Mouse (Mus musculus) cerebellum, adult 11 months (tissue): Measurements from ENCODE around the gene Uqcrc2.

ENCODE experiments used
- DNase-seq: peaks from one replicate; pipeline ENCODE4 v3.0.0; 2022

Gene Uqcrc2

DNA sequence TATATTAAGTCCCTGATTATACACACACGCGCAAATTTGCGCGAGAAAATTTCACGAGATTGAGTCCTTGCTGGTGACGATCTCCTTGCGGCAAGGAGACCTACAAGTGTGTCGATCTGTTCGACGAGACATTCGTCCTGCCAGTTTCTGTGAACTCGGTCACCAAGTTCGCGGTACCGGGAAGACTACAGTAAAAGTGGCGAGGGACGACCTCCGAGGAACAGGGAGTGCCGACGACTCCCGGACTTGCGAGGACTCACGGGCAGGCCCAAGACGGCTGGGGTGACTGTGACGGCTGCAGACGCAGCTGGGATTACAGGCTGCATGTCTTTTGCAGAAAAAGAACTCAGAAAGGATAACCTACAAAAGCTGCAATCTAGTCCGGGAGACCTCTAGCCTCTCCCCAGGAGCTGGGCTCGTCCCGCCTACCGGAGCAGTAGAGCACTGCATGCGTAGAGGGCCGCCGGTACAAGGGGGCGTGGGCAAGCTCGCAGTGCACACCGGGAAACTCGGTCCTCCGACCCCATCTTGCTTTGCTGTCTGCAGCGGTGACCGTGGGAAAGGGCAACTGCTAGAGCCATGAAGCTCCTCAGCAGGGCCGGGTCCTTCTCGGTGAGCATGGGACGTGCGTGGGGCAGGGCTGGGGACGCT is at the start of gene Uqcrc2:
TSS of gene Uqcrc2 (plus strand) at position 466 of the 651 bp plus-strand sequence.
- DNase-seq, result peak; percentile 76

GRCm38 (mm10) chr7:120597203-120597743 is 37.7 kb upstream of the Uqcrc2 start:
- no peak for DNase-seq

GRCm38 (mm10) chr7:120597744-120598243 is 37.2 kb upstream of the Uqcrc2 start:
- peak; percentile 20 for DNase-seq

DNA sequence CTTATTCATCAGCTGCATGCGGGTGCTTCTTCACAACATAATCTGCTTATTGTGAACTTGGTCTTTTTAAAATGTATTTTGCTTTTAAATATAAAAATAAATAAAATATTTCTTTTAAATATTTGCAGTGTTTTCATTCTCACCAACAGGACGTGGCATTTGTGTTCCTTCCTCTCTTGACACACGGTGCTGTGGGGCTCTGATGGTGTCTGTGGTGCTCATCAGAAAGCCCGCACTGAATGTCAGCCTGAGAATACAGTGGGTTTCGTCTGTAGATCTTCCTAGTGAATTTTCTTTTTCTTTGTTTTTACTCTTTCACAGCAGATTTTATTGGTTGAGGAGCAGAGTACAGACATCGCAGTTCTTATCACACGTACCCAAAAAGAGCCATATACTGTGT is 36.6 kb upstream of the Uqcrc2 start:
- DNase-seq, result no peak

DNA sequence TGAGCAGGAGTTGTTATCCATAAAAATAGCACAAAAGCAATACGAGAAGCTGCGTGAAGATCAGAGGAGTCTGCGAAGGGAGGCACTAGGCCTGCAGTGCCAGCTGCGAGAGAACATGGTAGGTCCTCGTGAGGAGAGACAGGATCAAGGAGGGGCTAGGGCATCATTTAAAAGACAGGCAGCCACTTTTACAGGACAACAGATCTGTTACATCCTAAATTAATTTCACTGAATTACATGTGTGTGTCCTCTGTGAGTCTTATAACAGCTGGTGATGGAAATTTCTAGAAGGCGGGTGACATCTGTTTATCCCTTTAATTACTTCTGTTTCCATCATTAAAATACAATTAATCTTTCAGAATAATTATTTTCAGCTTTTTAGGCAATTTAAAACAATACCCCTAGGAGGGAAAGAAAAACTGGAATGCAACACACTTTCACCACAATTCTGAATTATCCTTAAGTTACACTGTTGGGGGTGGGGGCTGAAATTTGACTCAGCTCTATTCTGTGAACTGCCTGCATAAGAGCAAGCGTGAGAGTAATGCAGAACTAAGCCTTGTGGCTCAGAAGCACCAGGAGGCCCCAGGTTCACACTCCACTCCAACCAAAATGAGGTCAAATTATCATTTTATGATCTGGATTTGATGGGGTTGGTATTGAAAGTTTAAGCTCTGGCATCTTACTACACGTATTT is 14.8 kb upstream of the Uqcrc2 start:
- no peak for DNase-seq

GRCm38 (mm10) chr7:120620841-120621240 is 14.1 kb upstream of the Uqcrc2 start:
- no peak for DNase-seq

DNA sequence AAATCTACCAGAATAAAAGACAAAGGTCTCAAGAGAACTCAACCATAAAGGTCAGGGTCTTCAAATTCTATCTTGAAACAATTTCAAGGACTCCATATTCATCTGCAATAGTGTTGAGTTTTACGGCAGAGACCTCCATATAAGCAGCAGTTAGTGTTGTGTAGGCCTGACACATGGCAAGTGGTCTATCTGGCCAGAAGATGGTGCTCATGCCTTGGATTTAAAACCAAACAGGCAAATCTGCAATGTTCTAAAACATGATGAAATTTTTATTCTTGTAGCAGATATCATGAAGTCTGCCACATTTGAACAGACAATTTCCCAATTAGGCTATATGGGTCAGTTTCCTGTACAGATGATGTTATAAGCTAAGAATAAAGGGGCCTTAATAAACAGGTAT is 2.5 kb upstream of the Uqcrc2 start:
- DNase-seq, result no peak

- no peak for DNase-seq
These were observed 675 bp upstream of the Uqcrc2 start for GRCm38 (mm10) chr7:120634301-120634700.

DNA sequence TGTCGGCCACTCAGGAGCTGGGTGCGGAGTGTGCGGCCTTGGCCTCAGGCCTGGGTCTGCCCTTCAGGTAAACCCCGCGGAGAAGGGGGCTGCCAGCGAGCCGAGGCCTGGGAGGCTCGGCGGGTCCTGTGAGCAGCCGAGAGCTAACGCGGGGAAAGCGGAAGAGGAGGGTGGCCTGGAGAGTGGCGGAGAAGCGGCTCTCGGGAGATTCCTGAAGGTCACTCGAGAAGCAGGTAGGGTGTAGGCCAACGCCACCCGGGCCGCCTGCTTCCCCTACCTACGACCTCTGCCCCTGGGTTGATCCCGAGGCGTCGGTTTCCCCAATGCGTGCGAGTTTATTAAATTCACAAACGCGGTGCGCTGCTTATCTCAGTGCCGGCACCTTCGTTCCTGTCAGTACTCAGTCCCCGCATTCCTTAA is 396 bp downstream of the Uqcrc2 start:
- DNase-seq, result no peak

DNA sequence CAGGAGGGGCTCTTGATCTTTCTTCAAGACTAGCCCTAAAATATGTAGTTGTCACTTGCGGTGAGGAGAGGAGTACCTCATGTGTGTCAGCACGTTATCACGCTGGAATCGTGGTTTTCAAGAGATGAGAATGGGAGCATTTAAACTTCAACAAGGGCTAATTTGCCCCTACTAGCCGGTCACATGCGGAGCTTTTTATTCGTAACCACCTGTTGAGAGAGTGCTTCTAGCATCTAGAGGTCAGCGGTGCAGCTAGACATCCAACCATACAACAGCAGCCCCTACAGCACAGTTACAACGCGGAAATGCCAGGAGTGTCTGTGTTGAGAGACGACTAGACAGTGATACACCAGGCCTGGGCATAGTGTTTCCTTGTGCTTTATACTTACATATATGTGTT is 845 bp downstream of the Uqcrc2 start:
- no peak for DNase-seq

- DNase-seq, result no peak
These were observed 8.2 kb downstream of the Uqcrc2 start for GRCm38 (mm10) chr7:120643217-120643616.

DNA sequence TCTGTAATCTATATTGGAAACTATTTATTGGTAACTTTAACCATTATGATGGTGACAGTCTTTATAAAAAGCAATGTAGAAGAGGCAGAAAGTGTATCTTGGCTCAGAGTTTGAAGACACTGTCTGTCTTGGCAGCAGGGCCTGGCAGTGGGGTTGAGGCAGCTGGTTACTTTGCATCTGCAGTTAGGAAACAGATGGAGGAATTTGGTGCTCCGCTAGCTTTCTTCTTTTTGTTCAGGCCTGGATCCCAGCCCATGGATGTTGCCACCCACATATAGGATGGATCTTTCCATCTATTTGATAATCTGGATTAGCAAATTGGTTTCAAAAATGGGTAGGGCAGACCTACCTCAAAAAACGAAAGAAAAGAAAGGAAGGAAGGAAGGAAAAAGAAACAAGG is 12.9 kb downstream of the Uqcrc2 start:
- no peak for DNase-seq

DNA sequence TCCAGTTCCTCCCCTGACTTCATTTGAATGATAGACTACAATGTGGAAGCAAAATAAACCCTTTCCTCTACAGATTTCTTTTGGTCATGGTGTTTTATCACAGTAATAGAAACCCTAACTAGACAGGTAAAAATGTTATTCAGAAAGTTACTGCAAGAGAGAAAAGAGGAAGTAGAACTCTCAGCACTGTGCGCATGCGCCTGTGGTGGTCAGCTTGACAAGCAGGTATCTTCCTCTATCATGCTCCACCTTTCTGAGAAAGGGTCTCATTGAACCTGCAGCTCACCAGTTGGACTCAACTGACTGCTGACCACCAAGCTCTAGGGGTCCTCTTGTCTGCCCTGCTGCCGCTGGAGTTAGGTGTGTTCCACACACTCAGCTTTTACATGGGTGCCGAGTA is 27.1 kb downstream of the Uqcrc2 start:
- DNase-seq, result no peak

- peak; percentile 53 for DNase-seq
These were observed 35.3 kb downstream of the Uqcrc2 start, which contains the start of gene Pdzd9 for GRCm38 (mm10) chr7:120670153-120670875. TSS of gene Pdzd9 (minus strand) at chr7:120670343.

GRCm38 (mm10) chr7:120671271-120671670 is 36.3 kb downstream of the Uqcrc2 start:
- DNase-seq, result no peak

DNA sequence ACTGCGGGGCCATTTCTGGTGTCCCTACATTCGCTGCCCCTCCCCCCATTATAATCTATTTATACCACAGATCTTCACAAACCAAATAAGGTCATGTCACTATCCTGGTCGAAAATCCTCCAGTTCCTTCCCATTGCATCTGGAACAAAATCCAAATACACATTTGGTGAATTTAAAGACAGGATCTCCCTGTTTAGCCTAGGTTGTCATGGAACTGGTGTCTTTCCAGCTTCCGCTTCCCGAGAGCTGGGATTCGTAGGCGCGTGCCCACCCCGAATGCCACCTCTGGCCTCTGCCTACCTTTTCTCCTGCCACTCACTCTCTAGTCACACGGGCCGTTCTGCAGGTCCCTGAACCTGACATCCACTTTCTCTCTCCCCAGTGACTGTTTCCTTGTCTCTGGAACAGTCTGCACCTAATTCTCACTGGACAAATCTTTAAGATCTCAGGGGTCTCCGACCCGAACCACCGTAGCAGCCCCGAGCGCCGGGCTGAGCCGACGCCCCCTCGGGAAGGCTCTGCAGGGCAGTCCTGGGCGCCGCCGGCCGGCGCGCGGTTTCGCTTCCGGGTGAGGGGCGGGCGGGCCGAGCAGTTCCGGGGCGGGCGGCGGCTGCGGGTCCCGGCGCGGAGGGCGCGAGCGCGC is 42.1 kb downstream of the Uqcrc2 start, which contains the start of gene Mosmo:
TSS of gene Mosmo (plus strand) at position 618 of the 643 bp plus-strand sequence.
- peak; percentile 64 for DNase-seq

DNA sequence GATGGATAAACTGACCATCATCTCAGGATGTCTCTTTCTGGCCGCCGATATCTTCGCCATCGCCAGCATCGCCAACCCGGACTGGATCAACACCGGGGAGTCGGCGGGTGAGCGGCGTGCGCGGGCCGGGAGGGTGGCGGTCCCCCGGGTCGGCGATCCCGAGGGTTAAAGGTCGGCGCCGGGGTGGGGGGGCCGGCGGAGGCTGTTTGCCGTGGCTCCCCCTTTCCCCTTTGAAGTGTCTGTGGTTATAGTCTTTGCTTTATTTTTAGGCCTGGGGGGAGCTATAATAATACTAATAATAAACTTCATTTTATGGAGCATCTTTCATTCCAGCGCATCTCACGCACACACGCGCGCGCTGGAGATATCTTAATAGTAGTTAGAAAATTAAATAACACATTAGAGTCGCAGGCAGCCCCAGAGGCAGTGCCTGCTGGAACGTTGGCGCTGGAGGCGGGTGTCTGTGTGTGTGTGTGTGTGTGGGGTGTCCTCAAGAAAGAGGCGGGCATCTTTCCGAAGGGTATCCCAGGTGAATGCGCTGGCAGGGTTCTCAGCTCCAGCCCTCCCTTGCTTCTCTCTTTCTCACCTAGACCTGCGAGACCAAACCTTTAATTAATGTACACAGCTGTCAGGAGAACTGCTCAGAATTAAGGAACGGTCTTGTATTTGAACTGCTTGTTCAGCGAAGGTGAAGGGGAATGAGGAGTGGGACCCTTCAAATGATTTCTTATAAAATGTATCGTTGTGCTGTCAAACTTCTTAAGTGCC is 43.0 kb downstream of the Uqcrc2 start:
- peak; percentile 45 for DNase-seq

DNA sequence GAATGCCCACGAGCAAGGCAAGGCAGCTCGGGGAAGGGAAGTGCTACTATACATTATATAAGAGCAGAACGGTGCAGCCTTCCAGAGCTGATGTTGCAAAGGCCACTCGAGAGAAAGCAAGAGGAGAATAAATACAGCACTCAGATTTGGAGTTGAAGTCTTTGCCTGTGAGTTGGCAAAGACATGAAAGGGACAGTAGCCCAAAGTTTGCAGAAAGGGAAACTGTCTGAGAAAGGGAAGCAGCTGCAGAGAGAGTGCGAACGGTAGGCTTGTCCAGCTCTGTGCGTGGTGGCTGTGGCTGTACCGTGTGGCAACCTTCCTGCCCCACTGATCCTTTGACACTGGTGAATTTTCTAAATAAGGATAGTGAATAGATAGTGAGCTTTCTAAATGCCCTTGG is 44.0 kb downstream of the Uqcrc2 start:
- no peak for DNase-seq

- DNase-seq, result no peak
These were observed 47.0 kb downstream of the Uqcrc2 start for GRCm38 (mm10) chr7:120682002-120682401.

DNA sequence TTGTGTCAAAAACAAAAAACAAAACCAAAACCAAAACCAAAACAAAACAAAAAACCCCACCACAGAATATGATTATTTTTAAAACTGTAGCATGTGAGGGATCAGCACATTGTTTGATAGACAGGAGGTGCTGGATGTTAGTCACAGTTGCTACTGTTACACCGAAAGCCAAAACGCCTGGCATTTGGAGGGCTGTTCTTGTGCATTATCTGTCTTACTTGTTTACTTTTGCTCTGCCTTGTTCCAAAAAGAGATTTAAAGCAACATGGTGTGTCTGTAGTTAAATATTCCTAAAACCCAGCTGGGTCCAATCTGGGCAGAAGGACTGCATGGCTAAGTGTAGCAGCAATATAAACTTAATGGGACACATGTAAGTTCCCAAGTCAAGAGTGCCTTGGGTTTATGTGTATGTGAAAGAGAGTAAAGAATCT is 49.8 kb downstream of the Uqcrc2 start:
- no peak for DNase-seq

GRCm38 (mm10) chr7:120685227-120685626 is 50.3 kb downstream of the Uqcrc2 start:
- DNase-seq, result no peak

DNA sequence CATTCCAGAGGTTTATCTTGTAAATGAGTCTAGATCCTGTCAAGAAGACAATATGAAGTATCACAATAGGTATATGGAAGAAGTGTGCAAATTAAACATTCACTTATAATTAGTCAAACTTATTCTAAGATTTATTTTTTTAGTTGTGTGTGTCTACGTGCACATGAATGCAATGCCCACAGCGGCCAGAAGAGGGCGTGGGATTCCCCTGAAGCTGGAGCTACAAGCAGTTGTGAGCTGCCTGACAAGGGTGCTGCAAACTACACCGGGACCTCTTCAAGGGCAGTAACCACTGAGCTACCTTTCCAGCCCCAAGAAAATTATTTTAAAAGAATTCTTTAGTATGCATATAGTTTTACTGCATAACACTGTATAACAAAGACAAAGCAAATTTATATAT is 55.7 kb downstream of the Uqcrc2 start:
- no peak for DNase-seq
